Mouse (Mus musculus) heart, embryonic 11.5 days (tissue): ENCODE measurements at regions not wholly inside any gene's neighbourhood (a gene's known extent, or its start where the extent isn't known, plus 50 kb on each side); places are given as distances from the start of the nearest gene placed in this dataset.

Source experiments
- ATAC-seq: fragments of 200-750 bp; cut with Nextera tagmentation; replicated peaks from 2 replicates; pipeline ENCODE4 v1.8.0; 2017; ENCODE audit warnings: moderate library complexity; ENCODE audit not compliant: insufficient number of reproducible peaks, low FRiP score, low TSS enrichment
- H3K27ac ChIP-seq: fragments of 300-500 bp; sonication (generic); 2 replicates; pipeline ENCODE4 v1.5.1; 2014; ENCODE audit warnings: mild to moderate bottlenecking, low read depth, low read length
- H3K27me3 ChIP-seq: fragments of 300-500 bp; sonication (generic); 2 replicates; pipeline ENCODE4 v1.6.1; 2014; ENCODE audit warnings: mild to moderate bottlenecking, low read length, mixed read lengths; ENCODE audit not compliant: control insufficient read depth, insufficient read depth
- H3K36me3 ChIP-seq: fragments of 300-500 bp; sonication (generic); 2 replicates; pipeline ENCODE4 v1.6.1; 2014; ENCODE audit warnings: mild to moderate bottlenecking, low read length, moderate library complexity, mixed read lengths; ENCODE audit not compliant: control insufficient read depth, insufficient read depth
- H3K4me1 ChIP-seq: fragments of 300-500 bp; sonication (generic); 2 replicates; pipeline ENCODE4 v1.6.1; 2014; ENCODE audit warnings: low read length; ENCODE audit not compliant: control insufficient read depth, insufficient read depth
- H3K4me2 ChIP-seq: fragments of 300-500 bp; sonication (generic); 2 replicates; pipeline ENCODE4 v1.6.1; 2014; ENCODE audit warnings: mild to moderate bottlenecking, moderate library complexity
- H3K4me3 ChIP-seq: fragments of 300-500 bp; sonication (generic); 2 replicates; pipeline ENCODE4 v1.5.1; 2014; ENCODE audit warnings: low read depth, low read length
- H3K9ac ChIP-seq: fragments of 300-500 bp; sonication (generic); 2 replicates; pipeline ENCODE4 v1.6.1; 2014; ENCODE audit warnings: mild to moderate bottlenecking, low read depth, low read length, moderate library complexity
- H3K9me3 ChIP-seq: fragments of 300-500 bp; sonication (generic); replicated peaks from 2 replicates; pipeline ENCODE4 v1.6.1; 2016; ENCODE audit warnings: low read length; ENCODE audit not compliant: control insufficient read depth
- WGBS: fragments of 180-500 bp; shearing (Covaris S2); extraction: QIAGEN DNeasy Blood & Tissue Kit; methylation state at CpG from one replicate; pipeline ENCODE4 v1.1.7; 2014; ENCODE audit not compliant: insufficient replicate concordance; 5-methylcytosine and 5-hydroxymethylcytosine counted together

GRCm38 (mm10) chr10:42117523-42117922 lies 99.3 kb upstream of the Armc2 start:
- Histone ChIP-seq H3K9me3 (no peaks in the 10 kb centered on the region), H3K27me3 (no peaks in the 10 kb centered on the region), H3K9ac (no peak overlapping the region), H3K4me2 (no peak overlapping the region), H3K27ac (no peak overlapping the region), H3K36me3 (no peaks in the 10 kb centered on the region), H3K4me1 (peaks cover 4% of the 10 kb centered on the region; the same call in 1 of the 2 replicates), H3K4me3 (no peak overlapping the region)
- ATAC-seq: no peak
- WGBS: 85% methylated on average over 5 of the region's 5 CpGs

- ATAC-seq: no peak
- H3K27ac ChIP-seq: no peak overlapping the region
Measured at GRCm38 (mm10) chr10:42115920-42116298, 97.7 kb upstream of the Armc2 start.

GRCm38 (mm10) chr10:42115224-42115919 lies 97.1 kb upstream of the Armc2 start:
- Histone ChIP-seq H3K4me2 (no peak overlapping the region), H3K9me3 (no peaks in the 10 kb centered on the region), H3K4me3 (no peak overlapping the region), H3K9ac (no peak overlapping the region), H3K4me1 (no peaks in the 10 kb centered on the region), H3K27ac (no peak overlapping the region), H3K36me3 (no peaks in the 10 kb centered on the region), H3K27me3 (no peaks in the 10 kb centered on the region)
- 76% methylated on average over 4 of the region's 4 CpGs for WGBS
- ATAC-seq: no peak

More at GRCm38 (mm10) chr10:42115920-42116298, 97.7 kb upstream of the Armc2 start:
- Histone ChIP-seq H3K4me1 (no peaks in the 10 kb centered on the region), H3K9me3 (no peaks in the 10 kb centered on the region), H3K36me3 (no peaks in the 10 kb centered on the region), H3K27me3 (no peaks in the 10 kb centered on the region), H3K9ac (no peak overlapping the region), H3K4me2 (no peak overlapping the region), H3K4me3 (no peak overlapping the region)
- 75% methylated on average over 4 of the region's 4 CpGs for WGBS

GRCm38 (mm10) chr10:42110704-42111103 lies 92.5 kb upstream of the Armc2 start:
- Histone ChIP-seq H3K4me2 (no peak overlapping the region), H3K4me1 (peaks cover 13% of the 10 kb centered on the region; the same call in 1 of the 2 replicates), H3K36me3 (no peaks in the 10 kb centered on the region), H3K9ac (no peak overlapping the region), H3K27ac (no peak overlapping the region), H3K4me3 (no peak overlapping the region), H3K9me3 (no peaks in the 10 kb centered on the region), H3K27me3 (no peaks in the 10 kb centered on the region)
- WGBS: 87% methylated on average over 7 of the region's 7 CpGs
- no peak for ATAC-seq

DNA sequence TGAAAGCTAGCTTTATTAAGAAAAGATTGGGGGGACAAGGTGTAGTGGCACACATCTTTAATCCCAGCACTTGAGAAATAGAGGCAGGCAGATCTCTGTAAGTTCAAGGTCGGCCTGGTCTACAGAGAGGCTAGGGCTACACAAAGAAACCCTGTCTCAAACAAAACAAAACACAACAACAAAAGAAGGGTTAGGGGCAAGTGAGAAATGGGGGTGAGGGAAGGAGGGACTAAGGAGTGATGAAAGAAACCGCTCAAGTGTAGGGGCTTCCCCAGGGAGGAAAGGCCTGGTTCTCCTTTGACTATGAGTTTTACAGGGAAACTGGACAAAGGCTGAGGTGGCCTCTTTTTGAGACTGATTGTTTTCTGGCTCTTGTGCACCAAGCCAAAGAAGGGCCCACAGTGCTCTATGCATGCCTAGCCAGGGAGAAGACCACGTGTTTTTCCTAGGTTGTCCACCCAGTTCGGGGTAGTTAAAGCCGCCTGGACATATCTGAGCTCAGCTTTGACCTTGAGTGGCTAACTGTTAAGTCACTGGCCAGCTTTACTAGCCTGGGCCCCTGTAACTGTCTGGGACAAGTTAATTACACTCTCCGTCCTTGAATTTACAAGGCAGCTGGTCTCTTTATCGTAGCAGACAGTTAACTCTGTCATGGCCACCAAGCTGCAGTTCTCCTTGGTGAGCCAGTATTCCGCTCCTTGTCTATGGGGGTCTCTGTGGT lies 90.2 kb upstream of the Armc2 start:
- no peak overlapping the region for H3K27ac ChIP-seq
- H3K36me3 ChIP-seq: no peaks in the 10 kb centered on the region
- H3K9me3 ChIP-seq: peaks cover 4% of the 10 kb centered on the region; the same call in 1 of the 2 replicates
- no peak overlapping the region for H3K4me3 ChIP-seq
- ATAC-seq: no peak
- no peaks in the 10 kb centered on the region for H3K27me3 ChIP-seq
- peaks cover 13% of the 10 kb centered on the region; the same call in 1 of the 2 replicates for H3K4me1 ChIP-seq
- WGBS: 49% methylated on average over 8 of the region's 8 CpGs
- H3K4me2 ChIP-seq: no peak overlapping the region
- H3K9ac ChIP-seq: no peak overlapping the region

- Histone ChIP-seq H3K27ac (no peak overlapping the region), H3K4me3 (no peak overlapping the region), H3K4me2 (no peak overlapping the region), H3K9me3 (peaks cover 4% of the 10 kb centered on the region; the same call in 1 of the 2 replicates), H3K27me3 (no peaks in the 10 kb centered on the region), H3K9ac (no peak overlapping the region), H3K36me3 (no peaks in the 10 kb centered on the region), H3K4me1 (peaks cover 13% of the 10 kb centered on the region; the same call in 1 of the 2 replicates)
- ATAC-seq: 0 out of 2 replicates have a peak, but pooled peaks have one; percentile 10
- WGBS: 67% methylated on average over 12 of the region's 12 CpGs
Measured at GRCm38 (mm10) chr10:42107437-42108293, 89.4 kb upstream of the Armc2 start.

DNA sequence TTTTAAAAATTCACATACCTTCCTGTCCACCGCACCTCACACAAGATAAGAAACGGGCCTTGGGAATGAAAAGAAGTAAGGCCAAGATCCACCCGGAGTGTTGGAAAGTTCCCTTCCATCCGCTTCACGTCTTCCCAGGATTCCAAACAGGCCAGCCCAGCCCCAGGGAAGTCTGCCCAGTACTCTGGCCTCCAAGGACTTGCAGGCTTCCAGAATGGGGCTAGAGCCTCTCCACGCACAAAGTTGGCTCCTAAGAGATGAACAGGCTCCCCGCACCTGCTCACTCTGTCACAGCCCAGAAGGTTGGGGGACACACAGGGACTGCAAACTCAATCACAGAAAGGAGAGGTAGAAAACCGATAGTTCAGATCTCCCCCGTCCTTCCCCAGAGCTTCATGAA lies 88.4 kb upstream of the Armc2 start:
- no peak for ATAC-seq
- no peak overlapping the region for H3K27ac ChIP-seq
- WGBS: 84% methylated on average over 9 of the region's 9 CpGs
- H3K36me3 ChIP-seq: no peaks in the 10 kb centered on the region
- peaks cover 13% of the 10 kb centered on the region; the same call in 1 of the 2 replicates for H3K4me1 ChIP-seq
- no peak overlapping the region for H3K9ac ChIP-seq
- no peak overlapping the region for H3K4me2 ChIP-seq
- no peaks in the 10 kb centered on the region for H3K27me3 ChIP-seq
- peaks cover 4% of the 10 kb centered on the region; the same call in 1 of the 2 replicates for H3K9me3 ChIP-seq
- no peak overlapping the region for H3K4me3 ChIP-seq

GRCm38 (mm10) chr10:42105083-42105482 lies 86.8 kb upstream of the Armc2 start:
- Histone ChIP-seq H3K36me3 (no peaks in the 10 kb centered on the region), H3K4me1 (peaks cover 15% of the 10 kb centered on the region; the same call in 1 of the 2 replicates), H3K4me2 (no peak overlapping the region), H3K4me3 (no peak overlapping the region), H3K9ac (no peak overlapping the region), H3K27me3 (no peaks in the 10 kb centered on the region), H3K27ac (no peak overlapping the region), H3K9me3 (peaks cover 4% of the 10 kb centered on the region; the same call in 1 of the 2 replicates)
- no peak for ATAC-seq
- WGBS: 90% methylated on average over 7 of the region's 7 CpGs
